Comparison of ENCODE assay signal across 15 mouse cellular contexts in the genomic region with DNA sequence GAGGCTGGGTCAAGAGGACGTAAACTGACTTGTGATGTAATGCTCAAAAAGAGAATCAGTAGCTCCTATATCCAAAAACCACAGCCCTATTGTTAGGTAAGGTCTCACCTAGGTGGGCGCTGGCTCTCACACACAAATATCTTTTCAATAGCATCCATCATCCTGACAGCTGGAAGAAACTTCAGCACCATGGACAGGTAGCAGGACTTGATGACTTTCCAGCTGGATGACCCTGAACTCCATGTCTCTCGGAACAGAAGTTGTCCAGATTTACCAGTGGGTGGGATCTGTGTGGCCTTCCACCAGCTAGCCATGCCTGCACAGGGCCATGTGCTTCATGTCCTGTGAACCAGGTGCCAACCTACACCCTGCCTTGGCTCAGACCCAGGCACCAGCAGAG.
DNase-seq lines count a peak whose midpoint lies in the region; ATAC-seq and TF ChIP-seq lines count a peak whose summit lies in the region.
"Had no signal": no experiment of that assay in that cellular context is flagged by ENCODE, and none has a peak within 500 bp of the region (broad histone marks: within the 10 kb centered on the region; RNA-seq: fewer than 3 reads in every experiment).

No protein-coding gene starts in this region.

- 65% methylated on average over 3 of the region's 3 CpGs for WGBS in hindbrain, embryonic 11.5 days
- 68% methylated on average over 3 of the region's 3 CpGs for WGBS in hindbrain, embryonic 12.5 days

- H3K27me3 ChIP-seq in hindbrain, embryonic 11.5 days (ENCODE audit: control insufficient read depth, insufficient read depth, low read length) = no peaks in the 10 kb centered on the region
- peaks cover 12% of the 10 kb centered on the region for H3K27me3 ChIP-seq in hindbrain, embryonic 12.5 days
- H3K27me3 ChIP-seq: embryonic facial prominence, embryonic 12.5 days; liver, embryonic 13.5 days had no signal

- peak; percentile 53 for DNase-seq in hindbrain, embryonic 11.5 days (ENCODE audit: low spot score)
- peak; percentile 59 for DNase-seq in ES-E14 (ENCODE audit: low read depth, low spot score)
- peak; percentile 55 for DNase-seq in adrenal gland, postnatal 14 days
- DNase-seq in heart, postnatal 36 days = peak; percentile 5 to 19
- DNase-seq in neural tube, embryonic 10.5 days (ENCODE audit: extremely low spot score, low spot score) = no peak
- no peak for DNase-seq in urinary bladder, postnatal 25 days (ENCODE audit: low spot score)
- no peak for DNase-seq in left cerebral cortex, adult 18-20 months (ENCODE audit: low spot score in 2 of 2)
- DNase-seq: gastrocnemius, postnatal 10 days; kidney, adult 18-20 months; liver, embryonic 13.5 days had no signal

- H3K4me2 ChIP-seq in hindbrain, embryonic 11.5 days (replicated peaks; ENCODE audit: low read depth, low read length) = no peak overlapping the region
- H3K4me2 ChIP-seq in hindbrain, embryonic 12.5 days (replicated peaks) = no peak overlapping the region
- H3K4me2 ChIP-seq: embryonic facial prominence, embryonic 12.5 days; forebrain, embryonic 13.5 days; liver, embryonic 13.5 days had no signal

- peaks cover 11% of the 10 kb centered on the region for H3K4me1 ChIP-seq in hindbrain, embryonic 11.5 days (replicated peaks; ENCODE audit: control insufficient read depth, insufficient read depth, low read length)
- H3K4me1 ChIP-seq in hindbrain, embryonic 12.5 days = peaks cover 22% of the 10 kb centered on the region
- no peaks in the 10 kb centered on the region for H3K4me1 ChIP-seq in ES-E14 (ENCODE audit: control insufficient read depth in 2 of 2, insufficient read depth in 2 of 2, low read length in 2 of 2, poor library complexity in 1 of 2)
- H3K4me1 ChIP-seq: liver, embryonic 13.5 days had no signal

- no peak for ATAC-seq in hindbrain, embryonic 11.5 days (ENCODE audit: low FRiP score)
- no peak for ATAC-seq in hindbrain, embryonic 12.5 days (ENCODE audit: low FRiP score)
- ATAC-seq: activated CD4-positive, CD25-positive, alpha-beta regulatory T cell, adult 4 months; forebrain, embryonic 13.5 days had no signal

- no peaks in the 10 kb centered on the region for H3K9me3 ChIP-seq in hindbrain, embryonic 11.5 days (ENCODE audit: control insufficient read depth, low read length)
- 0 out of 2 replicates have a peak, but pooled peaks cover 3% of the 10 kb centered on the region for H3K9me3 ChIP-seq in hindbrain, embryonic 12.5 days (replicated peaks)
- no peaks in the 10 kb centered on the region for H3K9me3 ChIP-seq in ES-E14 (ENCODE audit: control insufficient read depth, insufficient read depth, low read depth, low read length)
- H3K9me3 ChIP-seq: embryonic facial prominence, embryonic 12.5 days; forebrain, embryonic 13.5 days; hindbrain, embryonic 10.5 days; liver, embryonic 13.5 days had no signal

- no peak overlapping the region for H3K4me3 ChIP-seq in hindbrain, embryonic 11.5 days (ENCODE audit: low read depth, low read length)
- H3K4me3 ChIP-seq in hindbrain, embryonic 12.5 days = no peak overlapping the region
- H3K4me3 ChIP-seq in ES-E14 (ENCODE audit: insufficient read depth in 1 of 2, low read depth in 1 of 2, low read length in 2 of 2, poor library complexity in 1 of 2, severe bottlenecking in 1 of 2) = no peak overlapping the region
- H3K4me3 ChIP-seq: embryonic facial prominence, embryonic 12.5 days; forebrain, embryonic 13.5 days; hindbrain, embryonic 10.5 days; liver, embryonic 13.5 days had no signal

- H3K9ac ChIP-seq in hindbrain, embryonic 11.5 days (ENCODE audit: low read depth, low read length) = no peak overlapping the region
- no peak overlapping the region for H3K9ac ChIP-seq in hindbrain, embryonic 12.5 days
- H3K9ac ChIP-seq in ES-E14 (ENCODE audit: insufficient read depth, low read depth, low read length, poor library complexity, severe bottlenecking) = no peak overlapping the region
- H3K9ac ChIP-seq: embryonic facial prominence, embryonic 12.5 days; forebrain, embryonic 13.5 days; liver, embryonic 13.5 days had no signal

- in situ Hi-C loops in ES-E14 (cut with MboI; ENCODE audit: low sequenced_read_pairs in 2 of 2, unreplicated experiment in 2 of 2) = no loop called here

- no peaks in the 10 kb centered on the region for H3K36me3 ChIP-seq in hindbrain, embryonic 11.5 days (ENCODE audit: control insufficient read depth, insufficient read depth, low read length)
- no peaks in the 10 kb centered on the region for H3K36me3 ChIP-seq in hindbrain, embryonic 12.5 days
- no peaks in the 10 kb centered on the region for H3K36me3 ChIP-seq in ES-E14 (ENCODE audit: control insufficient read depth, insufficient read depth, low read length, poor library complexity, severe bottlenecking)
- H3K36me3 ChIP-seq: embryonic facial prominence, embryonic 12.5 days; hindbrain, embryonic 10.5 days; liver, embryonic 13.5 days had no signal

- intact Hi-C loops in heart, postnatal 36 days (cut with DNase I) = no loop called here

- H3K27ac ChIP-seq in hindbrain, embryonic 11.5 days (ENCODE audit: low read depth, low read length) = no peak overlapping the region
- no peak overlapping the region for H3K27ac ChIP-seq in hindbrain, embryonic 12.5 days
- no peak overlapping the region for H3K27ac ChIP-seq in ES-E14 (ENCODE audit: insufficient read depth, low read depth, low read length, poor library complexity, severe bottlenecking)
- H3K27ac ChIP-seq: embryonic facial prominence, embryonic 12.5 days; forebrain, embryonic 13.5 days; hindbrain, embryonic 10.5 days; liver, embryonic 13.5 days had no signal

TF ChIP-seq in ES-E14, 5 proteins besides CTCF, POLR2A, EP300 and RAD21:
- no peak for TF ChIP-seq MAFK (IDR thresholded peaks at IDR 0.05; ENCODE audit: insufficient read depth, low read depth, low read length)
- TF ChIP-seq ZC3H11A (IDR thresholded peaks at IDR 0.05; ENCODE audit: borderline replicate concordance, low read depth, low read length) = no peak
- TF ChIP-seq HCFC1 (IDR thresholded peaks at IDR 0.05; ENCODE audit: borderline replicate concordance, insufficient read depth, low read length) = no peak
- TF ChIP-seq CHD2 (IDR thresholded peaks at IDR 0.05; ENCODE audit: low read depth, low read length) = no peak
- TF ChIP-seq ZNF384 (IDR thresholded peaks at IDR 0.05; ENCODE audit: low read depth, low read length) = no peak

Comparison
In these comparisons a context has a peak if more than half of its experiments do, and no peak if none do; other contexts are left out.
1. DNase-seq: peak in hindbrain, embryonic 11.5 days (single experiment), ES-E14 (single experiment), adrenal gland, postnatal 14 days (single experiment) and heart, postnatal 36 days (2 of 2); none in neural tube, embryonic 10.5 days (single experiment), urinary bladder, postnatal 25 days (single experiment) and left cerebral cortex, adult 18-20 months (0 of 2).